Mouse (Mus musculus): Measurements from ENCODE around the gene Prkg1. TPM values are rescaled to one million over a fixed set of nuclear protein-coding genes. Genes with fewer than 3 reads are reported as not detected.

Prkg1 gene
- total and polyA plus RNA-seq, 2 experiments from 2014 or later: 5.1 to 9.9 TPM

DNA sequence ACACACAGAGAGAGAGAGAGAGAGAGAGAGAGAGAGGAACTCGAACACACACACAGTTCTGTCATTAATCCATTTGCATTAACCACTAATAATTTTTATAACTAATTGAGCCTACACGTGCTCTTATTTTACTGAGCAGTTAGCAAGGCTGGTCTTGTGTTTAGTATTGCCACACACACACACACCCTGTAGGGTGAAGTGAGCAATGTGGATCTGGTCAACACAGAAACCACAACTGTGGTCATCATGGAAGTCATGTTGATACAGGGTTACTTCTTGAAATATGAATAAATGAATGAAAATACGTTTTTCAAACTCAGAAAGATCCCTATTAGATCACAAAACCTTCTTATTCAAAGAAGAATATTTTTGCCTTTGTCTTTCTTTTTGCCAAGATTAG lies 554.0 kb downstream of the Prkg1 start:
- ATAC-seq (ENCODE audit: low FRiP score): no peak
- no peak for DNase-seq (ENCODE audit: low spot score)

DNA sequence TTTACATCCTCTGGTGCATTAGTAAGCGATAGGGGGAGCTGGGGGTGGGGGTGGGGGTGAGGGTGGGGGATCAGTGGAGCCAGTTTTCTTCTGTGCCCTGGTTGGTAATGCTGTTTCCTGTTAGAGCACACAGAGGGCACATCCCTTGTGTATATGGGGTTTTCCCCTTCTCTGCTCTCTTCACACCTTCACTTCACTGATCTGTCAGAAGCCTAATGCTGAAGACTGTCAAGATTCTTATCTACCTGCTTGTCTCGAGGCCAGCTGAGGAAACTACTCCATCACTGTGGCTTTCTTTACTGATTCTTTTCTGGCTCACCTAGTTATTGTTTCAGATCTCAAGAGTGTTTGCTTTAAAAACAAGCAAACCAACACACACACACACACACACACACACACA lies 554.4 kb downstream of the Prkg1 start:
- WGBS: 40% methylated on average over 2 of the region's 2 CpGs
- Histone ChIP-seq H3K4me2 (ENCODE audit: low read depth, low read length, poor library complexity, severe bottlenecking) (no peak overlapping the region), H3K27ac (ENCODE audit: low read depth, low read length) (no peak overlapping the region), H3K9ac (replicated peaks; ENCODE audit: low read length, poor library complexity, severe bottlenecking) (no peak overlapping the region), H3K27me3 (ENCODE audit: insufficient read depth, low read length) (no peaks in the 10 kb centered on the region), H3K36me3 (ENCODE audit: insufficient read depth, low read length) (no peaks in the 10 kb centered on the region), H3K4me3 (ENCODE audit: low read depth, low read length) (no peak overlapping the region), H3K4me1 (ENCODE audit: insufficient read depth, low read length) (no peaks in the 10 kb centered on the region), H3K9me3 (ENCODE audit: low read length) (no peaks in the 10 kb centered on the region)
- ATAC-seq (ENCODE audit: low FRiP score) (no peak), DNase-seq (ENCODE audit: low spot score) (no peak)
- TF ChIP-seq CTCF (IDR thresholded peaks at IDR 0.05): no peak

More for the DNA sequence above, 554.0 kb downstream of the Prkg1 start:
- Histone ChIP-seq H3K4me3 (ENCODE audit: low read depth, low read length) (no peak overlapping the region), H3K27me3 (ENCODE audit: insufficient read depth, low read length) (no peaks in the 10 kb centered on the region), H3K9me3 (ENCODE audit: low read length) (no peaks in the 10 kb centered on the region), H3K9ac (replicated peaks; ENCODE audit: low read length, poor library complexity, severe bottlenecking) (no peak overlapping the region), H3K4me2 (ENCODE audit: low read depth, low read length, poor library complexity, severe bottlenecking) (no peak overlapping the region), H3K36me3 (ENCODE audit: insufficient read depth, low read length) (no peaks in the 10 kb centered on the region), H3K27ac (ENCODE audit: low read depth, low read length) (no peak overlapping the region), H3K4me1 (ENCODE audit: insufficient read depth, low read length) (no peaks in the 10 kb centered on the region)
- no peak for TF ChIP-seq CTCF (IDR thresholded peaks at IDR 0.05)
- 84% methylated on average over 3 of the region's 3 CpGs for WGBS

- H3K27ac ChIP-seq (ENCODE audit: low read depth, low read length): no peak overlapping the region
- no peak overlapping the region for H3K9ac ChIP-seq (replicated peaks; ENCODE audit: low read length, poor library complexity, severe bottlenecking)
- no peaks in the 10 kb centered on the region for H3K27me3 ChIP-seq (ENCODE audit: insufficient read depth, low read length)
- no peaks in the 10 kb centered on the region for H3K36me3 ChIP-seq (ENCODE audit: insufficient read depth, low read length)
- no peaks in the 10 kb centered on the region for H3K9me3 ChIP-seq (ENCODE audit: low read length)
- ATAC-seq (ENCODE audit: low FRiP score) (no peak), DNase-seq (ENCODE audit: low spot score) (no peak)
- 40% methylated on average over 5 of the region's 5 CpGs for WGBS
- no peak overlapping the region for H3K4me3 ChIP-seq (ENCODE audit: low read depth, low read length)
- no peaks in the 10 kb centered on the region for H3K4me1 ChIP-seq (ENCODE audit: insufficient read depth, low read length)
- H3K4me2 ChIP-seq (ENCODE audit: low read depth, low read length, poor library complexity, severe bottlenecking): no peak overlapping the region
- no peak for TF ChIP-seq CTCF (IDR thresholded peaks at IDR 0.05)
Measured at GRCm38 (mm10) chr19:31199583-31199982, 565.2 kb downstream of the Prkg1 start.

DNA sequence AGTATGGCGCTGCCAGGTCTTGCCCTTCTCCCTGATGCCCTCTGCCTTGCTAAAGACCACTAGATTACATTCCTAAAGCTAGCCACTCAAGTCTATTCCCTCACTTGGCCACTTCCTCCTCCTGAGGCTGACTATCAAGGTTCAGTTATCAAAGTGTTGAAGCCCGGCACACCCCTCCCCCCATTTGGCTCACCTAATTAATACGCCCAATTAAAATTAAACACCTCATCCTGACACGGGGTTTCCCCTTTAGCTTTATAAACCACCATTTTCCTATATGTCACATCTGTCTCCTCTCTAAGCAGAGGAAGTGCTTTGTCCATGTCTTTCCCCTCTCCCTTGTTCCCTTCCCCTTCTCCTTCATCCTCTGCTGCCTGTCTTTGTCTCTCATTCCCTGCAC lies 566.4 kb downstream of the Prkg1 start:
- Histone ChIP-seq H3K4me3 (ENCODE audit: low read depth, low read length) (no peak overlapping the region), H3K27ac (ENCODE audit: low read depth, low read length) (no peak overlapping the region), H3K36me3 (ENCODE audit: insufficient read depth, low read length) (no peaks in the 10 kb centered on the region), H3K4me1 (ENCODE audit: insufficient read depth, low read length) (no peaks in the 10 kb centered on the region), H3K27me3 (ENCODE audit: insufficient read depth, low read length) (no peaks in the 10 kb centered on the region), H3K9me3 (ENCODE audit: low read length) (no peaks in the 10 kb centered on the region), H3K9ac (replicated peaks; ENCODE audit: low read length, poor library complexity, severe bottlenecking) (no peak overlapping the region), H3K4me2 (ENCODE audit: low read depth, low read length, poor library complexity, severe bottlenecking) (no peak overlapping the region)
- ATAC-seq (ENCODE audit: low FRiP score) (no peak), DNase-seq (ENCODE audit: low spot score) (no peak)
- no peak for TF ChIP-seq CTCF (IDR thresholded peaks at IDR 0.05)
- 68% methylated on average over 4 of the region's 4 CpGs for WGBS

DNA sequence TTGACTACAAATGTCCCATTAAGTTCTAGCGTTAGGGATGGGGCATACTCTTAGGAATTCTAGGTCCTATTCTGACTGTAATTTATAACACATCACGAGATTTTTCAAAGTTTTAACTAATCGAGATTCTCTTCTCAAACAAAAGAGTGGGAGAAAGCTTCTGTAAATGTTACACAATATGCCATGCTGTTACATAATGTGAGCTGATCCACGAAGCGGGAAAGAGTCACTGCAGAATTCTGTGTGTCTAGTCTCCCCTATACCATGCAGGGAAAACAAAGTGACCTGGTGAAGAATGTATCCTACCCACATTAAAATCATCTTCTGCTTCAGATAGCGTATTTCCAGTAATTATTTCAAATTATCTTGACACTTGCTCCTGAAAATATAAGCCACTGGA lies 567.8 kb downstream of the Prkg1 start:
- Histone ChIP-seq H3K27me3 (ENCODE audit: insufficient read depth, low read length) (no peaks in the 10 kb centered on the region), H3K9me3 (ENCODE audit: low read length) (no peaks in the 10 kb centered on the region), H3K4me2 (ENCODE audit: low read depth, low read length, poor library complexity, severe bottlenecking) (no peak overlapping the region), H3K4me1 (ENCODE audit: insufficient read depth, low read length) (no peaks in the 10 kb centered on the region), H3K4me3 (ENCODE audit: low read depth, low read length) (no peak overlapping the region), H3K36me3 (ENCODE audit: insufficient read depth, low read length) (no peaks in the 10 kb centered on the region), H3K27ac (ENCODE audit: low read depth, low read length) (no peak overlapping the region), H3K9ac (replicated peaks; ENCODE audit: low read length, poor library complexity, severe bottlenecking) (no peak overlapping the region)
- ATAC-seq (ENCODE audit: low FRiP score) (no peak), DNase-seq (ENCODE audit: low spot score) (no peak)
- TF ChIP-seq CTCF (IDR thresholded peaks at IDR 0.05): no peak
- 92% methylated on average over 6 of the region's 6 CpGs for whole genome bisulfite sequencing

GRCm38 (mm10) chr19:31188559-31189218 lies 576.1 kb downstream of the Prkg1 start:
- no peaks in the 10 kb centered on the region for H3K36me3 ChIP-seq (ENCODE audit: insufficient read depth, low read length)
- no peak overlapping the region for H3K4me3 ChIP-seq (ENCODE audit: low read depth, low read length)
- DNase-seq (ENCODE audit: low spot score) (no peak), ATAC-seq (ENCODE audit: low FRiP score) (no peak)
- 39% methylated on average over 6 of the region's 6 CpGs for WGBS
- H3K4me1 ChIP-seq (ENCODE audit: insufficient read depth, low read length): no peaks in the 10 kb centered on the region
- H3K27me3 ChIP-seq (ENCODE audit: insufficient read depth, low read length): no peaks in the 10 kb centered on the region
- 0 out of 2 replicates have a peak overlapping the region, but pooled peaks have one; percentile 24 for H3K9ac ChIP-seq (replicated peaks; ENCODE audit: low read length, poor library complexity, severe bottlenecking)
- H3K4me2 ChIP-seq (ENCODE audit: low read depth, low read length, poor library complexity, severe bottlenecking): no peak overlapping the region
- TF ChIP-seq CTCF (IDR thresholded peaks at IDR 0.05): no peak
- H3K27ac ChIP-seq (ENCODE audit: low read depth, low read length): peak overlapping the region; percentile 38; the same call in 1 of the 2 replicates
- H3K9me3 ChIP-seq (ENCODE audit: low read length): no peaks in the 10 kb centered on the region

All from midbrain, postnatal 0 days (tissue).